Mouse (Mus musculus): ENCODE results near the gene Mmp28.

DNA sequence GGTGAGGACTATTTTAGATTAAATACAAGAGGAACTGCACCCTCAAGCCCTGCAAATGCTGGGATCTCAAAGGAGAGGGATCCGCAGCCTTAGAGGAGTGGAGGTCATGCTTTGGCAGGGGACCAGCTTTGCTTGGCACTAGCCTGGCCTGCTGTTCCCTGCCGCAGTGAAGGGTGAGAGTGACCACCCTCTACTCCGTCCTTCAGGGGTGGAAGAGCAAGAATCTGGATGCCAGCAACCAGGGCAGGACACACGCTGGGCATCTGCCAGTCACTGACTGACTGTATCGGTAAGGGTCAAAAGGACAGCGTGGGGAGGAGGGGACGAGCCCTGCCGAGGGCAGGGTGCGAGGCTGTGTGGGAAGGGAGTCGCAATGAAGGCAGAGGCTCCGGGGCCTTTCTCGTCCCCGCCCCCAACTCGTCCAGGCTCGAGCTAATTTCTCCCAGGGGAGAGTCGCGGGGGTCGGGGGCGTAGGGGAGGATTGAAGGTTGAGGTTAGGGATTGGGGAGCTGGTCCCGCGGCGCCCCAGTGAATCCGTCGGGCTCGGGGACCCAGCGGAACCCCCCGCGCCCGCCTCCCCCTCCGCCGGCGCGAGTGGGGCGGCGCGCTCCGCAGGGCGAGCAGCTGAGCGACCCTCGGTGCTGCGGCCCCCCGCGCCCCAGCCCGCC, 53.6 kb downstream of the Mmp28 start, which contains the start of gene Rasl10b:
- TF ChIP-seq CTCF (IDR thresholded peaks at IDR 0.05): no peak
- TF ChIP-seq EP300 (IDR thresholded peaks at IDR 0.05): no peak

Measured in lung, postnatal 0 days (tissue).